Mouse (Mus musculus): ENCODE results near the gene Tmem132a. TPM values are rescaled to one million over a fixed set of nuclear protein-coding genes. Genes with fewer than 3 reads are reported as not detected.

Tmem132a gene
- total RNA-seq (2014; rRNA removed) = 323 and 362 TPM in 2 replicates
- 180 and 184 TPM in 2 replicates for polyA plus RNA-seq (2015; fragmentation: Nextera tagmentation; extraction: Ambion mirVana)

DNA sequence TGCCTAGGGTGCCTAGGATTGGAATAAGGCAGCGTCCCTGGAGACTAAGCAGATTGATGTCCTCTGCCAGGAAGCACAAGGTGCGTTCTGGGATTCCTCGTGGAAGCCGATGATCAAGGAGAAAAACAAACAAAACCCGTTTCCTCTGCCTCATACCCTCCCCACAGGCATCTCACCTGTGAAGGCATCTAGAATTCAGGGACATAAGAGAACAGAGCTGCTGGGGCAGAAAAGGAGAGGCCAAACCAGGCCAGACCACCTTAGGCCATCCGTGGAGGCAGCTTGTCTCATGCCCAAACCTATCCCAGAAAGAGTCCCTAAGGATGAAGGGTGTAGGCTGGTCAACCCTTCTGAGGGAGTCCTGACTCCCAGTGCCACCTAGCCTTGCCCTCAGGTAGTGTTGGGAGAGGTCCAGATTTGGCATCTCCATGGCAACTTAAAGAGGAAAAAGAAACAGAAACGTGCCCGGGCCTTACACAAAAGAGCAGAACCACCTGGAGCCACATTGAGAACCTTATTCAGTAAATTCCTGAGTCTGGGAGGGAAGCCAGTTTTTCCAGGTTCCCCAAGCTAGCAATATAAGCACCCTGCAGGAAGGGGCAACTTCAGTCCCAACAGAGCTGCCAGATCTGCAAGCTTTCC lies at the start of gene Tmem132a:
Gene Tmem132a (minus strand): TSS at position 55 of the 642 bp plus-strand sequence.
- Histone ChIP-seq H3K4me3 (ENCODE audit: low read depth, low read length) (peak within 1 kb of the TSS; percentile 91), H3K36me3 (ENCODE audit: insufficient read depth) (peaks cover 57% of the 10 kb centered on the region), H3K4me2 (ENCODE audit: low read depth) (peak within 1 kb of the TSS; percentile 79), H3K27ac (ENCODE audit: low read depth, low read length) (peak within 1 kb of the TSS; percentile 93), H3K9ac (peak within 1 kb of the TSS; percentile 99), H3K9me3 (ENCODE audit: low read length) (no peaks in the 10 kb centered on the region), H3K27me3 (ENCODE audit: insufficient read depth, low read length) (no peaks in the 10 kb centered on the region), H3K4me1 (ENCODE audit: insufficient read depth) (peaks cover 16% of the 10 kb centered on the region; the same call in 1 of the 2 replicates)
- 0 out of 2 replicates have a peak, but pooled peaks have one; percentile 4 for TF ChIP-seq CTCF (IDR thresholded peaks at IDR 0.05; ENCODE audit: low read depth)
- peak; percentile 52 for DNase-seq
- 1% methylated on average over 8 of the region's 8 CpGs for WGBS
- peak; percentile 26 for ATAC-seq

DNA sequence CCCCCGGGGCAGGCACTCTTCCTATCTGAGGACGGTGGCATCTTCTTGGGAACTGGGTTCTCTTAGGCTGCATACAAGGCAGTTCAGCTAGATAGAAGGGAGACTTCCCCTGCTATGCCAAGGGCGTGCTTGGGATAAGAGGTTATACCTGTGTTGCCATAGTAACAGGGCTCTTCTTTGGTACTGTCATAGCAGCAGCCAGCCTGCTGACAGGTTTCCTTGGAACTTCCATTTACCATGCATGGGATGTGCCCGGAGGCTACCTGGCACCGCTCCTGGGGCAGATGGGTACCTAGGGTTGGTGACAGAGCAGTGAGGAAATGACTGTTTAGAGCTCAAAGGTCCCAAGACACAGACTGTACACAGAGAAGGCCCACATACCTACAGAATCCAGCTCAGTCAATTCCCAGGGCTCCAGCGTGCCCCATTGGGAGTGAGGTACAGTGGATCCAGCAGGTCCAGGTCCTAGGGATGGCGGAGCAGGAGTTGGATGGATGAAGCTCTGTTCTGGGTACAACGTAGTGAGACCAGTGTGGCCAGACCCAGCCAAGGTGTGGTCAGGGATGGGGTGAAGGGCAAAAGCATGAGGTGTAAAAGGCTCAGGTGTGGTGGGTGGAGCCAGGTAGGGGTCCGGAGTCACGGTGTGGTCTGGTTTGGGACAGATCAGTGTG lies 48.7 kb upstream of the Tmem132a start:
- WGBS = 82% methylated on average over 10 of the region's 10 CpGs
- no peaks in the 10 kb centered on the region for H3K27me3 ChIP-seq (ENCODE audit: insufficient read depth, low read length)
- peak; percentile 32 for DNase-seq

GRCm38 (mm10) chr19:10916506-10916905 lies 46.8 kb upstream of the Tmem132a start:
- Histone ChIP-seq H3K36me3 (ENCODE audit: insufficient read depth) (no peaks in the 10 kb centered on the region), H3K27me3 (ENCODE audit: insufficient read depth, low read length) (no peaks in the 10 kb centered on the region), H3K9ac (no peak overlapping the region), H3K4me3 (ENCODE audit: low read depth, low read length) (no peak overlapping the region), H3K27ac (ENCODE audit: low read depth, low read length) (no peak overlapping the region), H3K4me2 (ENCODE audit: low read depth) (no peak overlapping the region), H3K9me3 (ENCODE audit: low read length) (no peaks in the 10 kb centered on the region), H3K4me1 (ENCODE audit: insufficient read depth) (no peaks in the 10 kb centered on the region)
- 71% methylated on average over 5 of the region's 5 CpGs for WGBS
- ATAC-seq (no peak), DNase-seq (no peak)
- no peak for TF ChIP-seq CTCF (IDR thresholded peaks at IDR 0.05; ENCODE audit: low read depth)

More for the DNA sequence above, 48.7 kb upstream of the Tmem132a start:
- H3K27ac ChIP-seq (ENCODE audit: low read depth, low read length) = no peak overlapping the region
- no peaks in the 10 kb centered on the region for H3K36me3 ChIP-seq (ENCODE audit: insufficient read depth)
- ATAC-seq = peak; percentile 81
- H3K4me2 ChIP-seq (ENCODE audit: low read depth) = no peak overlapping the region
- no peaks in the 10 kb centered on the region for H3K9me3 ChIP-seq (ENCODE audit: low read length)
- TF ChIP-seq CTCF (IDR thresholded peaks at IDR 0.05; ENCODE audit: low read depth) = no peak
- H3K9ac ChIP-seq = no peak overlapping the region
- H3K4me3 ChIP-seq (ENCODE audit: low read depth, low read length) = no peak overlapping the region
- H3K4me1 ChIP-seq (ENCODE audit: insufficient read depth) = no peaks in the 10 kb centered on the region

DNA sequence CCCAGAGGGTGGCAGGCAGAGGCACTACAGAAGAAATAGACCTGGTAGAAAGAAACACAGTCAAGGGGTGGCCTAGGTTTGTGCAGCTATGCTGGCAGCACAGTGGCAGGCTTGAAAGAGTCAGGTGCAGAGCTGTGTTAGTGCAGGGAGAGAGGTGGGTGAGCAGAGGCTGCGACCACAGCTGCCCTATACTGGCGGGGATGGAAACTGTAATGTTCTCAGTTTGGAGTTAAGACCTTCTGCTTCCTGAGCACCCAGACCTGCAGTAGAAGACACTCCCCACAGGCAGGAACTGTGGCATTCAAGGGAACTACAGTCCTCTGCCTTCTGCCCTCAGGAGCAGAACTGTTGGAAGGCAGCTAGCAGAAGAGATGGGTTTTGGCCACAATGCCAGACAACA lies 45.1 kb upstream of the Tmem132a start:
- Histone ChIP-seq H3K4me2 (ENCODE audit: low read depth) (no peak overlapping the region), H3K4me3 (ENCODE audit: low read depth, low read length) (no peak overlapping the region), H3K4me1 (ENCODE audit: insufficient read depth) (no peaks in the 10 kb centered on the region), H3K9ac (no peak overlapping the region), H3K9me3 (ENCODE audit: low read length) (no peaks in the 10 kb centered on the region), H3K27ac (ENCODE audit: low read depth, low read length) (no peak overlapping the region), H3K36me3 (ENCODE audit: insufficient read depth) (no peaks in the 10 kb centered on the region), H3K27me3 (ENCODE audit: insufficient read depth, low read length) (no peaks in the 10 kb centered on the region)
- 79% methylated on average over 2 of the region's 2 CpGs for WGBS
- no peak for TF ChIP-seq CTCF (IDR thresholded peaks at IDR 0.05; ENCODE audit: low read depth)
- DNase-seq (no peak), ATAC-seq (no peak)

DNA sequence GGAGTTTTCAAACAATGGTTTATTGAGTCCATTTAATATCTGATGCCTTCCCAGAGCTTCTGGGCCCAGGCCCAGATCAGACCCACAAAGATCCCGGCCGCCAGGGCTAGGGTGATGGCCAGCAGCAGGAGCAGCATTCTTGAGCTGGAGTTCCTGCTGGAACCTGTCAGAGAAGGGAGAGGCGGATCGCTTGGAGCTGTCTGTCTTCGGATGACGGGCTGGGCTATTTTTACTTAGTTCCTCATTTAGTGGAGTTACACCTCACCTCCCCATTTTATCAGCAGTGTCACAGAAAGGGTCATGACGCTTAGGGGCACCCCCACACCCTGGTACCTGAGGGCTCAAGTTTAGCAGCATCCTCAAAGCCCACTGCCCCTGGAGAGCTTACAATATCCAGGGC lies 44.6 kb upstream of the Tmem132a start:
- Histone ChIP-seq H3K27me3 (ENCODE audit: insufficient read depth, low read length) (no peaks in the 10 kb centered on the region), H3K4me3 (ENCODE audit: low read depth, low read length) (no peak overlapping the region), H3K27ac (ENCODE audit: low read depth, low read length) (no peak overlapping the region), H3K36me3 (ENCODE audit: insufficient read depth) (no peaks in the 10 kb centered on the region), H3K4me1 (ENCODE audit: insufficient read depth) (no peaks in the 10 kb centered on the region), H3K9me3 (ENCODE audit: low read length) (no peaks in the 10 kb centered on the region), H3K4me2 (ENCODE audit: low read depth) (no peak overlapping the region), H3K9ac (no peak overlapping the region)
- no peak for TF ChIP-seq CTCF (IDR thresholded peaks at IDR 0.05; ENCODE audit: low read depth)
- no peak for DNase-seq
- ATAC-seq = no peak
- WGBS = 79% methylated on average over 7 of the region's 7 CpGs

- H3K4me1 ChIP-seq (ENCODE audit: insufficient read depth) = no peaks in the 10 kb centered on the region
- H3K27ac ChIP-seq (ENCODE audit: low read depth, low read length) = no peak overlapping the region
- H3K4me2 ChIP-seq (ENCODE audit: low read depth) = no peak overlapping the region
- WGBS = 83% methylated on average over 6 of the region's 6 CpGs
- no peak for TF ChIP-seq CTCF (IDR thresholded peaks at IDR 0.05; ENCODE audit: low read depth)
- no peak overlapping the region for H3K4me3 ChIP-seq (ENCODE audit: low read depth, low read length)
- no peak for ATAC-seq
- H3K9me3 ChIP-seq (ENCODE audit: low read length) = no peaks in the 10 kb centered on the region
- DNase-seq = no peak
- H3K9ac ChIP-seq = no peak overlapping the region
- no peaks in the 10 kb centered on the region for H3K27me3 ChIP-seq (ENCODE audit: insufficient read depth, low read length)
- H3K36me3 ChIP-seq (ENCODE audit: insufficient read depth) = peaks cover 26% of the 10 kb centered on the region
Measured at GRCm38 (mm10) chr19:10909087-10909721, 39.5 kb upstream of the Tmem132a start.

DNA sequence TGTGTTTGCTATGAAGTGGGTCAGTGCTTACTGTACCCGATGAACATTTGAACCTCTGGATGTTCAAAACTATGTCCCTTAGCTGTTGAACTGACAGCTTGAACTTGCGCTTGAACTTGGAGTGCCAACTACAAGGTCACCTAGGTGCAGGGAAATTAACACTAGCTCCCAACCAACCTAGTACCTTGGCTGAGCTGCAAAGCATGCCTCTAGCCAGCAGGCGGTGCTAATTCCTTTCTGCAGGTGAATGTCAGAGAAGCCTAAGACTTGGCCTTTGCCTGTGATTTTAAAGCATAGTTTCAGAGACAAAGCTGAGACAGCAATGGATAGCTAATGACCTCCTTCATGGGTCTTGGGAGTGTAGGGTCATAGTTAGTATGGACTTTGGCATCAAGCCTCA lies 38.2 kb upstream of the Tmem132a start:
- Histone ChIP-seq H3K4me2 (ENCODE audit: low read depth) (no peak overlapping the region), H3K9ac (no peak overlapping the region), H3K4me3 (ENCODE audit: low read depth, low read length) (no peak overlapping the region), H3K9me3 (ENCODE audit: low read length) (no peaks in the 10 kb centered on the region), H3K27ac (ENCODE audit: low read depth, low read length) (no peak overlapping the region), H3K27me3 (ENCODE audit: insufficient read depth, low read length) (no peaks in the 10 kb centered on the region), H3K36me3 (ENCODE audit: insufficient read depth) (peaks cover 39% of the 10 kb centered on the region), H3K4me1 (ENCODE audit: insufficient read depth) (no peaks in the 10 kb centered on the region)
- peak; percentile 66 for DNase-seq
- WGBS = 61% methylated on average over 3 of the region's 3 CpGs
- peak; percentile 65 for ATAC-seq
- peak; percentile 81 for TF ChIP-seq CTCF (IDR thresholded peaks at IDR 0.05; ENCODE audit: low read depth)
